Mouse (Mus musculus) hindbrain, embryonic 16.5 days (tissue): ENCODE data around the gene Olfml3. TPM values are rescaled to one million over a fixed set of nuclear protein-coding genes. Genes with fewer than 3 reads are reported as not detected.

Experiments
- ATAC-seq: fragments of 200-750 bp; cut with Nextera tagmentation; 2 replicates; pipeline ENCODE4 v1.8.0; 2017; ENCODE audit warnings: moderate TSS enrichment, moderate library complexity
- H3K27ac ChIP-seq: fragments of 300-500 bp; sonication (generic); 2 replicates; pipeline ENCODE4 v1.5.1; 2014; ENCODE audit warnings: low read depth, mild to moderate bottlenecking, control low read depth, low read length, moderate library complexity
- H3K27me3 ChIP-seq: fragments of 300-500 bp; sonication (generic); replicated peaks from 2 replicates; pipeline ENCODE4 v1.6.1; 2014; ENCODE audit warnings: low read length; ENCODE audit not compliant: control insufficient read depth, insufficient read depth
- H3K36me3 ChIP-seq: fragments of 300-500 bp; sonication (generic); 2 replicates; pipeline ENCODE4 v1.6.1; 2014; ENCODE audit warnings: mild to moderate bottlenecking, low read length, moderate library complexity, mixed read lengths; ENCODE audit not compliant: control insufficient read depth, insufficient read depth
- H3K4me1 ChIP-seq: fragments of 300-500 bp; sonication (generic); 2 replicates; pipeline ENCODE4 v1.6.1; 2014; ENCODE audit warnings: low read depth, low read length; ENCODE audit not compliant: control insufficient read depth, insufficient read depth
- H3K4me2 ChIP-seq: fragments of 300-500 bp; sonication (generic); 2 replicates; pipeline ENCODE4 v1.6.1; 2014; ENCODE audit warnings: mild to moderate bottlenecking, low read length, control low read depth, moderate library complexity
- H3K4me3 ChIP-seq: fragments of 300-500 bp; sonication (generic); 2 replicates; pipeline ENCODE4 v1.5.1; 2014; ENCODE audit warnings: mild to moderate bottlenecking, low read length, control low read depth, moderate library complexity
- H3K9ac ChIP-seq: fragments of 300-500 bp; sonication (generic); 2 replicates; pipeline ENCODE4 v1.6.1; 2014; ENCODE audit warnings: low read depth, mild to moderate bottlenecking, control low read depth, low read length, moderate library complexity
- H3K9me3 ChIP-seq: fragments of 300-500 bp; sonication (generic); 2 replicates; pipeline ENCODE4 v1.6.1; 2014; ENCODE audit warnings: mild to moderate bottlenecking, low read length, moderate library complexity; ENCODE audit not compliant: control insufficient read depth
- WGBS: fragments of 180-500 bp; shearing (Covaris S2); extraction: QIAGEN DNeasy Blood & Tissue Kit; methylation state at CpG from one replicate; pipeline ENCODE4 v1.1.7; 2014; 5-methylcytosine and 5-hydroxymethylcytosine counted together
- polyA plus RNA-seq: library from polyadenylated mRNA; unstranded; fragments of >200 nt; fragmentation: Nextera tagmentation; extraction: Ambion mirVana; gene quantifications from 2 replicates; pipeline ENCODE4 v1.2.1, GENCODE M21; 2015

Gene Olfml3
- polyA plus RNA-seq, 1 experiment from 2014 or later = 10.0 TPM

DNA sequence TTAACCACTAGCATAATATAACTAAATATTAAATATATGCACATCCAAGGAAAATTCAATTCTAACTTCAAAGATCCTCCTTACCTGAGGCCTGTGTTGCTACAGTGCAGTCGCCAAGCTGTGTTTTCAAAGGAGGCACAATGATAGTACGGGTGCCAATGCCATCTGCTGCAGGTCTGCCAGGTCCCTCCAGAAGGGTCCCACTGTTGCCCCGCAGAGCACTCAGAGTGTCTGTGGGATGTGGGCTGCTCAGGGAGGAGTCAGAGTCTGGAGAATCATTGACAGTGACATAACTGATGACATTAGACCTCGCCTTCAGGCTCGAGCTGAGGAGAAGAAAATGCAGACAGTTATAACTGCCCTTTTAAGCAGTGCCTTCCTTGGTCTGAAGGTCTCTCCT is 8.9 kb upstream of the Olfml3 start:
- Histone ChIP-seq H3K9ac (no peak overlapping the region), H3K4me1 (no peaks in the 10 kb centered on the region), H3K27me3 (no peaks in the 10 kb centered on the region), H3K4me2 (no peak overlapping the region), H3K9me3 (no peaks in the 10 kb centered on the region), H3K4me3 (no peak overlapping the region), H3K27ac (no peak overlapping the region), H3K36me3 (peaks cover 43% of the 10 kb centered on the region)
- whole genome bisulfite sequencing = 88% methylated on average over 5 of the region's 5 CpGs
- no peak for ATAC-seq

DNA sequence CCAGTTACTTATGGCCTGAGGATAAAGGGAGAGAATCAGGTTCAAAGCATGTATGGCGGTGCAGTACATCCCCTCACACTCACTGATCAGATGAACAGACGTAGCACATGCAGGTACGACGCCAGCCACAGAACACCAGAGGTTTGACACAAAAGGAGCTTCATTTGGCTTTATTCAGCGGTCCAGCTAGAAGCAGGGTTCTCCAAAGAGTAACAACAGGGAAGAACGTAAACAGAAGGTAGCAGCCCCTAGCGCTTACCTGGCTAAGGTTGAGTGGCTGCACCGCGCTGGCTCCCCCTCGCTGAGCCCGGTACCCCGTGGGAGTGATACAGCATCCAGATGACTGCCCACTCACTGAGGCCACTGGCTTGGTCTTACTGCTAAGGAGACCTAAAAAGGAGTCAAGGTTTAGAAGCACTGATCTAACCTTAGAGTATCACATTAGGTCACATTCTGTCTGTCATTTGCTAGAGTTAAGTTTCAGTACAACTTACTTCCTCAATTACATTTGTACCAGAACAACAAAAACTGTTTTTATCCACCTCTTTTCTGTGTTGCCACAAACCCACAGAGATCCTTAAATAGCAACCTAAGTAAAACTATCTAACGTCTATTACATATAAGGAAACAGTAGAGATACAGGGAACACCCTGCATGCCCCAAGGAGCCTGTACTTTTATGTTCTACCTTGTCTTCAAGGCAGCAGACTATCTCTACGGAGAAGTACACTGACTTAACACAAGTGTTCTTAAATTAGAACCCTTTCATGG is 7.4 kb upstream of the Olfml3 start:
- Histone ChIP-seq H3K27ac (no peak overlapping the region), H3K27me3 (no peaks in the 10 kb centered on the region), H3K9me3 (no peaks in the 10 kb centered on the region), H3K4me1 (no peaks in the 10 kb centered on the region), H3K4me3 (no peak overlapping the region), H3K9ac (no peak overlapping the region), H3K36me3 (peaks cover 41% of the 10 kb centered on the region), H3K4me2 (no peak overlapping the region)
- 93% methylated on average over 14 of the region's 14 CpGs for WGBS
- ATAC-seq = no peak

DNA sequence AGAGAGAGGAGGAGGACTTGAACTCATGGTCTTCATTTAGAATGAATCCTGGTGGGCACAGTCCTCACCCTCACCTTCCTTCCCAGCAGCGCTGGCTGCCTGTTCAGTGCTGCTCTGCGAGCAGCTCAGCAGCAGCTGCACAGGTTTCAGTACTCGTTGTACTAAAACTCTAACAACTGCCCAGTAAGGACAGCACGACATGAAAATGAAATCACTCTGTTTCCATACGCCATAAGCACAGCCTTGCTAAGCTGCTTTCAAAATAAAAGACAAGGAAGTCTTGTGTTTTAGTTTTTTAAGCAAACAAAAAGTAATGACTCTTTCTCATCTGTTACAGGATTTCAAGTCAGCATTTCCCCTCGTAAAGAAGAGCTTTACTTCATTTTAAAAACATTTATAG is 5.4 kb upstream of the Olfml3 start:
- Histone ChIP-seq H3K9ac (no peak overlapping the region), H3K4me2 (no peak overlapping the region), H3K9me3 (no peaks in the 10 kb centered on the region), H3K27me3 (no peaks in the 10 kb centered on the region), H3K27ac (no peak overlapping the region), H3K4me3 (no peak overlapping the region), H3K4me1 (no peaks in the 10 kb centered on the region; the same call in 1 of the 2 replicates), H3K36me3 (peaks cover 36% of the 10 kb centered on the region)
- WGBS = 86% methylated on average over 6 of the region's 6 CpGs
- ATAC-seq = no peak

DNA sequence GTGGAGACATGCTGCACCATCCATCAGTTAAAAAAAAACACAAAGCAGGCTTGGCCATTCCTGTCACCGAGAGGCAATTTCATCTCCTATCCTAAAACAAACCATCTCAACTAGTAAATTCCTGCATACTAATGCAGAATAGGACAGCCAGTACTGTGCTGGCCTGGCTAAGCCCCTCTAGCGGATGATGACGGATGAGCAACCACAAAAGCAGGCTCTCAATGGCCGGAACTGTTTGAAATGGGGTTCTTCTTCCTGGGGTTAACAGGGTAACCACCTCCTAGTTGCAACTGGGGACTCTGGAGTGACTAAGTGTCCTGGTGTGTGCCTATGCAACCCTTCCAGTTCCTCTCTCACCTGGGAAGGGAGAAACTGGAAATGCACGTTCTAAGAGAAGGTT is 2.5 kb upstream of the Olfml3 start:
- Histone ChIP-seq H3K4me2 (no peak overlapping the region), H3K4me3 (no peak overlapping the region), H3K9me3 (no peaks in the 10 kb centered on the region), H3K4me1 (peaks cover 21% of the 10 kb centered on the region), H3K36me3 (peaks cover 17% of the 10 kb centered on the region), H3K27ac (no peak overlapping the region), H3K9ac (no peak overlapping the region), H3K27me3 (no peaks in the 10 kb centered on the region)
- no peak for ATAC-seq
- 20% methylated on average over 5 of the region's 5 CpGs for WGBS

DNA sequence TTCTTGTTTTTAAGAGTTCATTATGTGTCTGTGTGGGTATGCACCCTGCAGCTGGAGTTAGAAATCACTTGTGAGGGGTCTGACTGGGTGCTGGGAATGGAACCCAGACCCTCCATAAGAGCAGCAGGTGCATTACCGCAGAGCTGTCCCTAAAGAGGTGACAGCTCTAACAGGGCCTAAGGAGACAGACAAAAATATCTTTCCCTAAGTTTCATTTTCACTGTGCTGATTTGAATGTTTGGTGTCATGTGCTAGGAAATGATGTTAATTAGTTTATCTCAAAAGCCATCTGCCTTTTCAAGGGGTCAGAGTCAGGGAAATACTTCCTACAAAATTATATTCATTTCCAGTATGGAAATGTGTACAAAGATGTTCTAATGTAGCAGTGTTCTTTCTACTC is 1.5 kb upstream of the Olfml3 start, which contains the start of gene Gm10964:
Gene Gm10964, plus strand, starts transcription at position 38 of the 400 bp plus-strand sequence.
- WGBS = 92% methylated on average over 1 of the region's 1 CpGs
- H3K9ac ChIP-seq = peak within 1 kb of the TSS; percentile 48; the same call in 1 of the 2 replicates
- no peak for ATAC-seq
- H3K4me1 ChIP-seq = peaks cover 32% of the 10 kb centered on the region
- H3K27me3 ChIP-seq = no peaks in the 10 kb centered on the region
- no peak within 1 kb of the TSS; the same call in 1 of the 2 replicates for H3K4me3 ChIP-seq
- peak within 1 kb of the TSS; percentile 46 for H3K4me2 ChIP-seq
- peak within 1 kb of the TSS; percentile 70 for H3K27ac ChIP-seq
- no peaks in the 10 kb centered on the region for H3K9me3 ChIP-seq
- H3K36me3 ChIP-seq = peaks cover 13% of the 10 kb centered on the region

DNA sequence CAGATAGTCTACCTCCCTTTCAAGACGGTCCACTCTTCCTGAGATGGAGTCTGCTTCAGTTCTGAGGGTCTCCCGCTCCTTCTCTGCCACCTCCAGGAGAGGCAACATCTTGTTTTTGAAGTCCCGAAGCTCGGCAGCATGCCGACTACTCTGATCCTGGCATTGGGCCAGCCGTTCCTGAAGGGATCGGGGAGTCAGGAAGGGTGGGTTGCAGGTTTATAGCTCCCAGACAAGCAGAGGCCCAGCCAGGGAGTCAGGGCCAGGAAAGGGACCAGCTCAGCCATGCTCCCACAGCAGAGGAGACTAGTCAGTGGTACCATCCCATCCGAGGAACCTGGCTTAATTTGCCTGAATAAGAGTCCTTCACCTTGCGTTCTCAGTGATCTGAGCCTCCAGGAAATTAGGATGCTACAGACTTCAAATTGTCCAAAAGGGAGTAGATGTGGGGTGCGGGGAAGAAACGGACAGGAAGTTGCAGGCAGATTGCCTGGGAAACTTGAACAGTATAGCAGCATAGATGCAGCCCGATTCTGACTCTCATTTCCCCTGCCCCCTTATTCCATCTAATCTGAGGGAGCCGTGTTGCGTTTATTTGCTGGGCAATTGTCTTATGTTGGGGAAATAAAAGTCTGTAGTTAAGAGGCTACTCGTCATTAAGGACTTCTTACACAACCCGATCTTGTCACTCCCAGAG is 593 bp downstream of the Olfml3 start:
- peaks cover 45% of the 10 kb centered on the region for H3K4me1 ChIP-seq
- no peak; the same call in 1 of the 2 replicates for ATAC-seq
- 42% methylated on average over 16 of the region's 16 CpGs for WGBS
- no peaks in the 10 kb centered on the region for H3K9me3 ChIP-seq
- 0 out of 2 replicates have a peak, but pooled peaks cover 2% of the 10 kb centered on the region for H3K36me3 ChIP-seq
- H3K27ac ChIP-seq = peak overlapping the region; percentile 70
- H3K4me2 ChIP-seq = peak overlapping the region; percentile 46
- peak overlapping the region; percentile 48; the same call in 1 of the 2 replicates for H3K9ac ChIP-seq
- no peaks in the 10 kb centered on the region for H3K27me3 ChIP-seq
- peak overlapping the region; percentile 21; the same call in 1 of the 2 replicates for H3K4me3 ChIP-seq

DNA sequence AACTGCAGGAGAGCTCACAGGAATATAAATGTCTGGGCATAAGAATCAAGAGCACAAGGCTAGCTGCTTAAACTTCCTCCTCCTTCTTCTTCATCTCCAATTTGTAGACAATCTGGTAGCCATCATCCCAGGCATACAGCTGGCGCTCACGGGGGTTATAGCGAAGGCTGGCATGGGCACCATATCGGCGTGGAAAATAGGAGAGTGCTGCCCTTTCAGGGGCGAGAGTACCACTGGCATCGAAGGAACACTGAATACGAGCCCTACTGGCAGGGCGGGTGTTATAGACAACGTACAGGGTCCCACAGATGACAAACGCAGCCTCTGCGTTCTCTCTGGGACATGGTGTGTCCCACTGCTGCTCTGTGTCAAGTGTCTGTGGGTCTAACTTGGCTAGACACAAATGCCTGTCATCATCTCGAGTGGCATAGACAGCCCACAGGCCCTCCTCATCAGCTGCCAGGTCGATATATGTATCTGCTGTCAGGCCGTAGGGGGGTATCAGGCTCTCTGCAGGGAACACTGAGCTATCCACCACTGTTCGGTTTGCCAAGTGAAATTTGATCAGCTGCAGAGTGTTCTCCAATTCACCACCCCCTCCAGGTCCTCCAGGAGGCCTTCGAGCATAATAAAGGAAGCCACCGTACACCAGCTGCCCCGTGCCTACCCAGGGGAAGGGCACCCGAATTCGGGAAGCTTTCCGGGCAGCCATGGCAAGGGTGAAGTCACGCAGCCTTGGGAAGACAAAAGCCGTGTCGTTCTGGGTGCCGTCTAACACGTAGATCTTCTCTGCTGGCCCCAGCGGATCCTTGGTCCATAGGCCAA is 1.8 kb downstream of the Olfml3 start:
- ATAC-seq = no peak
- no peaks in the 10 kb centered on the region for H3K36me3 ChIP-seq
- no peaks in the 10 kb centered on the region for H3K27me3 ChIP-seq
- H3K4me2 ChIP-seq = peak overlapping the region; percentile 46; the same call in 1 of the 2 replicates
- H3K4me1 ChIP-seq = peaks cover 45% of the 10 kb centered on the region
- H3K9ac ChIP-seq = no peak overlapping the region; the same call in 1 of the 2 replicates
- 55% methylated on average over 28 of the region's 28 CpGs for WGBS
- H3K4me3 ChIP-seq = no peak overlapping the region
- no peak overlapping the region for H3K27ac ChIP-seq
- H3K9me3 ChIP-seq = no peaks in the 10 kb centered on the region

DNA sequence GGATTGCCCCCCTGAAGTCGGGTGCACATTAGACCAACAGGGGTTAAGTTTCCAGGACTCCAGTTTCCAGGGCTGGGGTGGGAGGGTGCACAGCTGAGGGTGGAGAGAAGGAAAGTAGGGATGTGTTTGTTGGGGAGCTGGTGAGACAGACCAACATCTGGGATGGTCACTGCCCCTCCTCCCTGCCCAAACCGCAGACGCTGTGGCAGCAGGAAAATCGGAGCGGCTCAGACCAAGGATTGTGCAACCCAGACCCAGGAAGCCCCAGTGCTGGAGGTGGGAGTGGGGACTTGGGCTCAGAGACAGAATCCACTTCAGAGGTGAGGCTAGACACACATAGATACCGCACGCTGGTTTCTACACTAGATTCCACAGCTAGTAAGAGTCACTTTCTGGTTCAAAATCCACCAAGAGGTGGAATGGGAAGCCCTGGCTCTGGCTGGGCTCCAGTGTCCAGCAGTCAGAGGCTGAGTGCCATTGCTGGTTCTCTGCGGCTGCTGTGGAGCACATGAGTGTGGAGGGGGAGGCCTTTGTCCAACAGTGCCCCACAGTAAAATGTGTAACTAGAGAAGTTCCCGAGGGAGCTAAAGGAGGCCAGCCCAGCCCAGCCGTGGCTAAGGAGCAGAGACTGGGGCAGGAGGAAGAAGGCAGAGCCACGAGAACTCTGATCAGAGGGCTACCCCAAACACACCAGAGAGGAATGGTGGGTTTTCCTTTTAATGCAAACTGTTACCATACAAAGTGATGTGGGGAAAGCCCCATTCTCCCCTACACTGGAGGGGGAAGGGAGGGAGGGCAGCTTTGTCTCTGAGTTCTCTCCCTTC is 2.9 kb downstream of the Olfml3 start:
- no peaks in the 10 kb centered on the region for H3K36me3 ChIP-seq
- H3K27ac ChIP-seq = peak overlapping the region; percentile 40; the same call in 1 of the 2 replicates
- 0 out of 2 replicates have a peak, but pooled peaks have one; percentile 14 for ATAC-seq
- no peaks in the 10 kb centered on the region for H3K27me3 ChIP-seq
- H3K4me3 ChIP-seq = no peak overlapping the region
- peaks cover 45% of the 10 kb centered on the region for H3K4me1 ChIP-seq
- 15% methylated on average over 11 of the region's 11 CpGs for WGBS
- no peaks in the 10 kb centered on the region for H3K9me3 ChIP-seq
- H3K4me2 ChIP-seq = no peak overlapping the region; the same call in none of the 2 replicates
- H3K9ac ChIP-seq = peak overlapping the region; percentile 14
